Mouse (Mus musculus) layer of hippocampus, postnatal 14 days (tissue): ENCODE results near the gene Gle1. TPM values are rescaled to one million over a fixed set of nuclear protein-coding genes. Genes with fewer than 3 reads are reported as not detected.

Source experiments
- DNase-seq, 2 experiments: peaks; one replicate each; pipeline ENCODE4 v3.0.0; 2021 to 2022; ENCODE audit warnings: low spot score in 2 of 2, mixed read lengths in 1 of 2
- microRNA-seq, 2 experiments: library from miRNA; unstranded; fragments of <30 nt; microRNA quantifications; one replicate each; pipeline ENCODE4 v1.2.0; 2021
- total RNA-seq, 2 experiments: library from RNA; stranded (reverse); gene quantifications; 2 replicates each; pipeline ENCODE4 v1.2.3; 2021

The Gle1 gene
- total RNA-seq, 2 experiments from 2014 or later: 44.8 to 47.3 TPM

DNA sequence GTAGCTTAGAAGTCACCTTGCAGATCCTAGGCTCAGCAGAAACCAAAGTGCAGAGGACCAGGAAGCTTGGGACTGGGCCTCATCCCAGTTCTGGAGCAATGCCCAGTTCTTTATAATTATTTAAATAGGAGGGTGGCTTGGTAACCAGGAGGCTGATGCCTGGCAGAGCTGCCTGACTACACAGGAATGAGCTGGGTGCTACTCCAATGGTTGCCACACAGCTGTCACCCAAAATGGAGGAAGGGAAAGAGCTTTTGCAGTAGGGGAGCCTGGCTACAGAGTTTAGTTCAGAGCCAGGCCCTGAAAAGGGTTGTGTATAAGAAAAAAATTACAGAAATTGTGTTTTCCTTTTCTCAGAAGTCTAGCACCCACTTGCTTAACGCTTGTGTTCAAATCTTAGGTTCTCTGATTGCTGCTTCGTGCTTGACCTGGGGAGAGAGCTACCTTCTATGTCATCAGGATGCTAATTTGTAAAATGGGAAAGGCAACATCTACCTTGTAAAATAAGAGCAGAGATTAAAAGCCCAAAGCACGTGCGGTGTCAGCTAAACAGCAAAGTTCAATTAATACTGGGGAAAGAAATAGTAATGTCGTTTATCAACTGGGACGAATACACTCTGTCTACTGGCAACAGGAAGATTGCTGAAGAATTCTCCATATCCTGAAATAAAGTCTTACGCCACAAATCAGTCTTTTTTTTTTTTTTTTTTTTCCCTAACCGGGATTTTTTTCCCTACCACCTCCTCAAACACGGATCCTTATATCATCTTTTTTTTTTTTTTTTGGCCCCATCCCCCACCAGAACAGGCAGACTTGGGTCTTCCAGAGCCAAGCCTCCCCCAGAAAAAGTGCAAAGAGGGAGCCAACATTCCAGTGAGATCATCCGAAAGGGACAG is 29.4 kb downstream of the Gle1 start:
- peak; percentile 53 to 78 for DNase-seq

DNA sequence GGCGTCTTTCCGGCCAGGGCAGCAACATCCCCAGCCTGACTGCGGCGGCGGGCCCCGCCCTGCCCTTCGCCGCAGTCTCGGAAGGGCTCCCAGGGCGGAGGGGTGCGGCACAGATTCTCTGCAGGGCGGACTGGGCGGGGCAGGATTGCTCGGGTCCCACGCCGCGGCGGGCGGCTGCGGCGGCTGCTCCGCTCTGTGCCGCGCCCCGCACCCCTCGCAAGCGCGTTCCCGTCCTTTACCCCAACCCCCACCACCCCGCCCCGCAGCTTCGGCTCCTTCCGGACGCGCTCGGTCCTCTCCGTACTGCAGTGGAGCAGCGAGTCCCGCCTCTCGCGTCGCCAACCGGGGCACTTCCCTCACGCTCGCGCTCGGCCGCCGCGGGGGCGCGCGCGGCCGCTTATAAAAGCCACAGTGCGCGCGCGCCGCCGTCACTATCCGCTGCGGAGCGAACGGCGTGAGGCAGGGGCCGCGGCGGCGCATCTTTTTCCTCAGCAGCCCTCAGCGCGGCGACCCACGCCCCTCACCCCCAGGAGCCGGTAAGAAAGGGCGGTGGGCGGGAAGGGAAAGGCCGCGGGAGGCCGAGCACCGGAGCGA is 30.1 kb downstream of the Gle1 start, which contains the start of gene Sptan1:
Sptan1 (plus strand) TSS at position 311 of the 594 bp plus-strand sequence.
- peak; percentile 94 to 97 for DNase-seq

GRCm38 (mm10) chr2:29965906-29966305 is 30.7 kb downstream of the Gle1 start:
- peak; percentile 50 to 56 for DNase-seq

DNA sequence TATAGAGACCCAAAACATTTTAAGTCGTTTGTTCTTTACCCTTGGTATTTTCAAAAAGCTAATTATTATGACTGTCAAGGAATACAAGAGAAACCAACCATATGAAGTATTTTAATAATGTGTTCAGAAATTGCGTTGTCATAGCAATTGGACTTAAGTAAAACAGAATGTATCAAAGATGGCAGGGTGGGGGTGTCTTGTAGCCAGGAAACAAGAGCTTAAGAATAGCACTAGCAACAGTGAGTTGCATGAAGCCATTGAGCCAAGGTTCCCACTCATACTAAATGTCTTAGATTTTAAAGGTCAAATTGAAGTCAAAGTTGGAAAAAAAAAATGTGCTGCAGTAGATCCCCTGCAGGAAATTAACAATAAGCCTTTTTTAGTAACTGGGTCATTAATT is 31.6 kb downstream of the Gle1 start:
- no peak for DNase-seq

DNA sequence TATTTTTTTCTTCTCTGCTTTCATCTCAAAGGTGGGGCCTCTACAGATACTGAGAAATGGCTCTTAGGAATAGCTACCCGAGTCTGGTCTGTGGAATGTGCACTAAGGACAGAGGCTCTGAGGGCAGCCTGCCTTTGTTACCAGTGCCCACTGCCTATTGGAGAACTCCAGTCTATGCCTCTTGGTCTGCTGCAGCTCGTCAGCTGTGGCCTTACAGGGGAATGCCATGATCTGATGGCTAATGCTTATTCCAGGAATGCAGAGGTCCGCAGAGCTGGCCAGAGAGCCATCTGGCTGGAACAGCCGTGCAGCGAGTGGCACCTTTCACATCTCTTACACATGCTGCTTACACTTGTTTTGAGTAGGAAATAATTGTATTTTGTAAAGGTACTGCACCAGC is 32.5 kb downstream of the Gle1 start:
- no peak for DNase-seq

DNA sequence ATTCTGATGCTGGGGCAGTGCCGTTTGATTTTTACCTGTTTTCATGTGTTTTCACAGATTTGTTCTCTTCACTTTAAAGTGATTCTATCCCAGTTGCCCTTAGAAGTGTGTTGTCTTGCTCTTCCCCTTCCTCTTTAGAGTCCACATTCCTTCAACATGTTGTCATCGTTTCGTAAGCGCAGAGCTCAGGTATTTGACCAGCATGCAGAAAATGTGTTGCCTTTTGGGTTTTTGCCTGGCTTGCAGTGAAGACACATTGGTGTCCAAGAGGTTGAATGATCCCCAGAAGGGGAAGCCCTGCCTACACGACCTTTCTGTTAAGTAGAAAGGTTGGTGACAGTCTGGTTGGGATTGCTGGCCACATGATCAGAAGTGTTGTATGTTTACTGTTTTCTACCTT is 33.4 kb downstream of the Gle1 start:
- no peak for DNase-seq

DNA sequence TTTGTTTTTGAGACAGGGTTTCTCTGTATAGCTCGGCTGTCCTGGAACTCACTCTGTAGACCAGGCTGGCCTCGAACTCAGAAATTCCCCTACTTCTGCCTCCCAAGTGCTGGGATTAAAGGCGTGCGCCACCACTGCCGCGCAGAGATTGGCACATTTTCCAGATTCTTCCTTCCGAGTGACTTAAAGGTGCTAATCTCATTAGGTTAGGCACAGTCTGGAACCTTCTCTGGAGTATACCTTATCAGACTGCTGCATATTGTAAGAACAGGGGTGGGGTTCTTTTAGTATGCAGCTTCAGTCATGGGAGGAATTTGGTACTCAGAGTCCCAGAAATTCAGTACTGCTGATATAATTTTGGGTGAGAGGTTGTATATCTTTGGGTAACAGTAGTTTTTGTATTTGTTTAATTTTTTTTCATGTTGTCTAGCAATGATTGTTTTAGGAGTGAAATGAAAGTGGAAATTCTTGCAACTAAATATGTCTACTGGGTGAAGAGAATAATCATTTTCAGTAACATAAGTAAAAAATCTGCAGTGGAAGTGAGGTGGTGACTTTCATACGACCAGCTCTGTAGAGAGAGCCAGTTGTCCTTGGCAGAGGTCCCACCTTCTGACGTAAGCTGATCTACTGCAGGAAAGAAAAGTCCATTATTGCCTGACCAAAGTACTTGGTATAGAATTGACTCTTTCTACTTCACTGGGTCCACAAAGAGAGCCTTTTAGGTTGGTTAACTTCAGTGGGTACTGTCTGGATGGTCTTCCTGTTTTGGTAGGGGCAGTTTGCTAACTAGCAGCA is 36.8 kb downstream of the Gle1 start:
- no peak for DNase-seq

DNA sequence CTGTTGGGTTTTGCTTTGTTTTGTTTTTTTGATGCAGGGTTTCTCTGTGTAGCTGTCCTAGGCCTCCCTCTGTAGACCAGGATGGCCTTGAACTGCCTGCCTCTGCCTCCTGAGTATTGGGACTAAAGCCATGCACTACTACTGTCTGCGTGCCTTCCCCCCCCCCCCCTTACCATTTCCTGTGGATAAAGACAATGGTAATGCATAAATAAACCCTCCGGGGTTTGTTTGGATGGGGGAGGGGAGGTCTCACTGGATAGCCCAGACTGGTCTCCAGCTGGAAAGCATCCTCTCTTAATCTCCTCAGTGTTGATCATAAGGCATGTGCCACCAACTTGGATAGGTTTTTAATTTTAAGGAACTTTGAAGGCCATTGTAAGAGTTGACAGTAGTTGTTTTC is 38.3 kb downstream of the Gle1 start:
- no peak for DNase-seq

DNA sequence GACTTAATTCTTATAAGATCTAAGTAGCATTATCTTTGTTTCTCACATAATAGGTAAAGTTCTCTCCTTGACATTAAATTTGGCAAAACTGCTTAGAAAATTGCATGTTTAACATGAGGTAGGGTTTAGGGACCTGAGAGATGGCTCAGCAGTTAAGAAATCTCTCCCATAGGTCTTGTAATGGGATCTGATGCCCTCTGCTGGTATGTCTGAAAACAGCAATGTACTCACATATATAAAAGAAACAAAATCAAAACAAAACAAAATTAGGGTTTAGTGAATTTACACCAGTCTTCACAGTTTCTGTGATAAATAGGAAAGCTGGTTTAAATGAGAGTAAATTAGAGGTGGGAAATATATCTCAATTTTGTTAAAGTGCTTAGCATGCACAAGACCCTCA is 42.1 kb downstream of the Gle1 start:
- DNase-seq: peak in 1 of 2 experiments; percentile 63

- DNase-seq: no peak
Measured at GRCm38 (mm10) chr2:29980661-29981060, 45.4 kb downstream of the Gle1 start.

DNA sequence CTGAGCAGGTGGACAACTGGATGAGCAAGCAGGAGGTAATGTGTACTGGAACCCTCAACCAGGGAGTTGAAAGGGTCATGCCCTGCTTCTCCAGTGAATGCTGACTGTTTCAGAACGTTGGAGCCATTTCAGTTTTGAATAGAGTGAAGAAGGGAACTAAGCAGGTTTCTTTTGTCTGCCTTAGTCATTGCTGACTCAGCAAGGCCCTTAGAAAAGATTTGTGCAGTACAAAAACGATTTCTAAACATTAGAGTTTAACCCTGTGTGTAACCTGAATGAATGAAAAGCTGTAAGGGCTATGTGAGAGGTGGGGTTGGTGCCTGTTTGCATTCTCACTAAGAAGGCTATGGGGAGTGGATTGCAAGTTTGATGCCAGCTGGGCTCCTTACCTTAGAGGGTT is 56.7 kb downstream of the Gle1 start:
- DNase-seq: no peak

DNA sequence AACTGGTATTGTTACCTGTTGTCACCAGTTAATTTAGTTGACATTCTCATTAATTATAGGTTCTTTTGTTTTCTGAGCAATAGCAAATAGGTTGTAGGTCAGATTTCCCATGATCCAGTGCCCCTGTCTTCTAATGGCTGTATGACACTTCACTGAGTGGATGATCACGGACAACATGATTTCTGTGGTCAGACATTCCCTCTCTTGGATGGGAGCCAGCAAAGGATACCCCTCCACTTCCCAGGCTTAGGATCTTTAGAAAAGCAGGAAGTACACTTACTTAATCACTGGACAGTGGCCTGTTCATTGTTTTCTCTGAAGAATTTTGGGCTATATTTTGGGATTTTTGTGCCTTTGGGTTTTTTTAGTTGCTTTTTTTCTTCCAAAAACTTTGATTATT is 73.9 kb downstream of the Gle1 start:
- no peak for DNase-seq

Small RNA genes lying within 50 kb of the gene (microRNA-seq; reads per million reads assigned to microRNA genes)
- gene Mir6997: 5.1 to 5.2 reads per million in 2 experiments

Other genes starting within 250 kb of the Gle1 start
- gene Gm13420, start 183.7 kb upstream of the Gle1 start, total RNA-seq: 1 to 10 TPM in 1 of 2 experiments, under 1 TPM in 1; 0.60 to 1.4 TPM
- gene Gm13547, start 176.1 kb upstream of the Gle1 start, total RNA-seq: not detected
- 10 to 100 TPM; 27.2 to 30.7 TPM for gene Coq4, start 147.9 kb upstream of the Gle1 start, total RNA-seq
- 10 to 100 TPM; 49.0 to 56.9 TPM for gene Trub2, start 146.9 kb upstream of the Gle1 start, total RNA-seq
- gene Slc27a4, start 132.8 kb upstream of the Gle1 start, total RNA-seq: 10 to 100 TPM; 88.9 to 89.8 TPM
- gene Urm1, start 115.4 kb upstream of the Gle1 start, total RNA-seq: 10 to 100 TPM; 52.4 to 63.0 TPM
- gene Cercam, start 66.3 kb upstream of the Gle1 start, total RNA-seq: 10 to 100 TPM in 1 of 2 experiments, 1 to 10 TPM in 1; 8.0 to 12.2 TPM
- 100 to 1,000 TPM in 1 of 2 experiments, 10 to 100 TPM in 1; 91.4 to 107 TPM for gene Odf2, start 46.2 kb upstream of the Gle1 start, total RNA-seq
- 1,000 to 10,000 TPM in 1 of 2 experiments, 100 to 1,000 TPM in 1; 959 to 1,004 TPM for gene Sptan1, start 30.1 kb downstream of the Gle1 start, total RNA-seq
- 10 to 100 TPM; 38.0 to 38.3 TPM for gene Wdr34, start 113.5 kb downstream of the Gle1 start, total RNA-seq
- gene Set, start 122.0 kb downstream of the Gle1 start, total RNA-seq: 100 to 1,000 TPM; 185 to 190 TPM
- 1 to 10 TPM; 1.2 to 2.3 TPM for gene Pkn3, start 142.3 kb downstream of the Gle1 start, total RNA-seq
- 10 to 100 TPM; 14.7 TPM for gene Zdhhc12, start 158.2 kb downstream of the Gle1 start, total RNA-seq
- gene Zer1, start 189.2 kb downstream of the Gle1 start, total RNA-seq: 100 to 1,000 TPM; 160 to 173 TPM
- 10 to 100 TPM; 71.7 to 74.4 TPM for gene Tbc1d13, start 198.3 kb downstream of the Gle1 start, total RNA-seq
- 10 to 100 TPM; 21.7 to 24.4 TPM for gene Endog, start 236.1 kb downstream of the Gle1 start, total RNA-seq
- gene Spout1, start 243.0 kb downstream of the Gle1 start, total RNA-seq: 10 to 100 TPM; 30.8 to 34.4 TPM